Comparison of ENCODE assay signal across 10 mouse cellular contexts in the genomic region with DNA sequence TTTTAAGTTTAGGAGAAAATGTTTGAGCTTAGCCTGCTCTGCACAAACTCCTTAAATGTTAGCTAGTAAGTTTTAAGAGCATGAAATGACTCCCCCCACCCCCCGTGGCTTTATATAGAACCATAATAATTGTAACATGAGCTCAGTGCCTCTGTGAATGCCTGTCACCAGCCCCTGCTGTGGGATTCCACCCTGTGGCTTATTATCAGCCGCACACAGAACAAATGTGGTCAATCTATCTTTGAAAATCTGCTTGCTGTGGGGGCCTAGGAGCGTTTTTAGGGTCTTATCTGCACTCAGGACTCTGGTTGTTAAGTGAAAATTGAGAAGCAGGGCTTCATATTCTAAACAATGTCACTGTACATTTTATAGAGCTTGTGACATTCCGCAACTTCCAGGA.
DNase-seq lines count a peak whose midpoint lies in the region; ATAC-seq and TF ChIP-seq lines count a peak whose summit lies in the region.
"Had no signal": no experiment of that assay in that cellular context is flagged by ENCODE, and none has a peak within 500 bp of the region (broad histone marks: within the 10 kb centered on the region; RNA-seq: fewer than 3 reads in every experiment).

No protein-coding gene starts in this region.

- TF ChIP-seq POLR2A in thymus, adult 2 months (IDR thresholded peaks at IDR 0.05; ENCODE audit: control insufficient read depth, extremely low read depth, insufficient read depth, low read length, poor library complexity), result no peak

- H3K27ac ChIP-seq in hindbrain, embryonic 13.5 days, result peak overlapping the region; percentile 59
- no peak overlapping the region; the same call in 1 of the 2 replicates for H3K27ac ChIP-seq in hindbrain, embryonic 10.5 days
- H3K27ac ChIP-seq in liver, embryonic 11.5 days (ENCODE audit: low read depth, low read length), result no peak overlapping the region
- no peak overlapping the region for H3K27ac ChIP-seq in thymus, adult 2 months (ENCODE audit: control insufficient read depth, insufficient read depth, low read length)

- H3K4me1 ChIP-seq in hindbrain, embryonic 13.5 days (replicated peaks), result peaks cover 50% of the 10 kb centered on the region
- H3K4me1 ChIP-seq in hindbrain, embryonic 10.5 days (replicated peaks), result peaks cover 44% of the 10 kb centered on the region
- peaks cover 35% of the 10 kb centered on the region for H3K4me1 ChIP-seq in liver, embryonic 11.5 days (replicated peaks; ENCODE audit: control insufficient read depth, insufficient read depth, low read length)
- no peaks in the 10 kb centered on the region for H3K4me1 ChIP-seq in thymus, adult 2 months (replicated peaks; ENCODE audit: control insufficient read depth, insufficient read depth, low read length)

- no peak overlapping the region for H3K9ac ChIP-seq in hindbrain, embryonic 13.5 days
- no peak overlapping the region for H3K9ac ChIP-seq in liver, embryonic 11.5 days (ENCODE audit: low read depth, low read length)

- 29% methylated on average over 4 of the region's 4 CpGs for WGBS in hindbrain, embryonic 13.5 days
- WGBS in hindbrain, embryonic 10.5 days, result 36% methylated on average over 4 of the region's 4 CpGs
- 17% methylated on average over 4 of the region's 4 CpGs for WGBS in liver, embryonic 11.5 days
- WGBS in thymus, adult 2 months, result 28% methylated on average over 4 of the region's 4 CpGs

- no peak for DNase-seq in hindbrain, embryonic 10.5 days (ENCODE audit: low spot score)
- peak; percentile 94 for DNase-seq in MEL-GATA-1-ER (ENCODE audit: extremely low read depth, low read depth)
- DNase-seq in c-Kit-positive CD71-positive TER-119-negative erythroid progenitor cells, embryonic 14.5 days (ENCODE audit: low read depth), result peak; percentile 43
- peak; percentile 40 for DNase-seq in liver, embryonic 11.5 days (ENCODE audit: low spot score)
- no peak for DNase-seq in thymus, adult 2 months
- no peak for DNase-seq in adrenal gland, postnatal 25 days
- DNase-seq: retina, postnatal 1 day had no signal

- H3K9me3 ChIP-seq in hindbrain, embryonic 13.5 days, result no peaks in the 10 kb centered on the region
- no peaks in the 10 kb centered on the region for H3K9me3 ChIP-seq in hindbrain, embryonic 10.5 days
- H3K9me3 ChIP-seq in liver, embryonic 11.5 days (ENCODE audit: control insufficient read depth, low read length), result no peaks in the 10 kb centered on the region

- peaks cover 7% of the 10 kb centered on the region; the same call in 1 of the 2 replicates for H3K27me3 ChIP-seq in hindbrain, embryonic 13.5 days
- H3K27me3 ChIP-seq in hindbrain, embryonic 10.5 days (ENCODE audit: insufficient read depth, poor library complexity, severe bottlenecking), result peaks cover 34% of the 10 kb centered on the region
- H3K27me3 ChIP-seq in liver, embryonic 11.5 days (replicated peaks; ENCODE audit: control insufficient read depth, insufficient read depth, low read length), result 0 out of 2 replicates have a peak, but pooled peaks cover 3% of the 10 kb centered on the region
- no peaks in the 10 kb centered on the region for H3K27me3 ChIP-seq in thymus, adult 2 months (ENCODE audit: control insufficient read depth, insufficient read depth, low read length)

- H3K4me3 ChIP-seq in hindbrain, embryonic 13.5 days, result no peak overlapping the region
- H3K4me3 ChIP-seq in hindbrain, embryonic 10.5 days, result no peak overlapping the region
- H3K4me3 ChIP-seq in liver, embryonic 11.5 days (ENCODE audit: low read depth, low read length), result no peak overlapping the region
- no peak overlapping the region for H3K4me3 ChIP-seq in thymus, adult 2 months (ENCODE audit: control insufficient read depth, insufficient read depth, low read length)
- H3K4me3 ChIP-seq: erythroblast, embryonic 14.5 days had no signal

- no peak overlapping the region for H3K4me2 ChIP-seq in hindbrain, embryonic 13.5 days
- H3K4me2 ChIP-seq in liver, embryonic 11.5 days, result peak overlapping the region; percentile 32

- H3K36me3 ChIP-seq in hindbrain, embryonic 13.5 days, result no peaks in the 10 kb centered on the region
- no peaks in the 10 kb centered on the region for H3K36me3 ChIP-seq in hindbrain, embryonic 10.5 days
- no peaks in the 10 kb centered on the region for H3K36me3 ChIP-seq in liver, embryonic 11.5 days (ENCODE audit: control insufficient read depth, insufficient read depth, low read length)
- no peaks in the 10 kb centered on the region for H3K36me3 ChIP-seq in thymus, adult 2 months (ENCODE audit: control insufficient read depth, insufficient read depth, low read length)

- no peak for ATAC-seq in hindbrain, embryonic 13.5 days (ENCODE audit: low FRiP score)
- peak; percentile 78 for ATAC-seq in liver, embryonic 11.5 days (replicated peaks; ENCODE audit: low FRiP score)
- ATAC-seq: inflammation-experienced regulatory T-cells, adult 6 months had no signal

- no peak for TF ChIP-seq CTCF in thymus, adult 2 months (IDR thresholded peaks at IDR 0.05; ENCODE audit: borderline replicate concordance, control insufficient read depth, extremely low read depth, insufficient read depth, low read length, poor library complexity)

Comparison
In these comparisons a context has a peak if more than half of its experiments do, and no peak if none do; other contexts are left out.
1. DNase-seq: peak in MEL-GATA-1-ER (single experiment), c-Kit-positive CD71-positive TER-119-negative erythroid progenitor cells, embryonic 14.5 days (single experiment) and liver, embryonic 11.5 days (single experiment); none in hindbrain, embryonic 10.5 days (single experiment), thymus, adult 2 months (single experiment) and adrenal gland, postnatal 25 days (single experiment).